Mouse (Mus musculus) gastrocnemius, adult 2 months (tissue): ENCODE results near the gene Gm14418. TPM values are rescaled to one million over a fixed set of nuclear protein-coding genes. Genes with fewer than 3 reads are reported as not detected.
"Not testable (repeated sequence)": the region's sequence is repeated elsewhere in the genome, so short reads cannot be mapped to it uniquely, and the experiment has no call there.

Experiments
- DNase-seq: peaks from one replicate; pipeline ENCODE4 v3.0.0; 2022
- H3K27ac ChIP-seq: fragments of 200-600 bp; 2 replicates; pipeline ENCODE4 v1.8.1; 2022; ENCODE audit warnings: mild to moderate bottlenecking
- H3K4me3 ChIP-seq: fragments of 200-600 bp; 2 replicates; pipeline ENCODE4 v1.8.1; 2022; ENCODE audit warnings: mild to moderate bottlenecking, moderate library complexity
- intact Hi-C: fragments of 180-260 bp; cut with DNase I; formaldehyde crosslinking; loops from one replicate; pipeline ENCODE4 v1.15.1; 2025
- long read RNA-seq, 2 experiments: library from polyadenylated mRNA; stranded (forward); transcript quantifications; one replicate each; pipeline ENCODE4 v2.0.0; 2021
- total RNA-seq, 2 experiments: library from RNA; stranded (reverse); gene quantifications; 2 replicates each; pipeline ENCODE4 v1.2.3; 2021

Gene Gm14418
- 10 to 100 TPM; 12.6 TPM for total RNA-seq
- long read RNA-seq, experiment 1, partial matches to known transcripts = 0 of 5 reads
- long read RNA-seq, experiment 1, other reads (novel, unspliced or antisense) = 3 of 5 reads
- long read RNA-seq, experiment 2, partial matches to known transcripts = 0 of 3 reads
- long read RNA-seq, experiment 2, other reads (novel, unspliced or antisense) = 3 of 3 reads

DNA sequence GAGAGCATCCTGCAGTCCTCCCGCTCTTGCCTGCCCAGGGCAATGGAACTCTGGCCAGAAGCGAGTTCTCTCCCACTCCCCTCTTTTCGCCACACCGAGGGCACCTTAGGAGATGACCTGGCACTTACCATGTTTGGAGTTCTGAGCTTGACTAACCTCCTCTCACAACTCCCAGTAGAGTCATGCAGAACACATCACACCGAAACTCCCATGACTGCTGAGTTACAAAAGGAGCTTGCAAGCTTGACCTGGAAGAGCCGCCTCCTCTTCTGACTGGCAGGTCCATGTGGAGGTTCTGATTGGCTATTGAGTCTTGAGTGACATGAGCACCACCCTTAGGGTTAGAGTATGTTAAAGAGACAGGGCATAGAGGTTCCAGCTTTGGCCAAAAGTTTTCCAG, at the start of gene Gm14418:
TSS of gene Gm14418 (minus strand) at position 225 of the 400 bp plus-strand sequence.
- peak within 1 kb of the TSS; percentile 60 for H3K4me3 ChIP-seq
- H3K27ac ChIP-seq, intact Hi-C loops, DNase-seq: not testable (repeated sequence)

Other genes with a start within 250 kb of the Gm14418 start
- 10 to 100 TPM; 13.3 to 16.9 TPM for gene Gm14410, start 191.9 kb downstream of the Gm14418 start, total RNA-seq
- 1 to 10 TPM in 1 of 2 experiments, under 1 TPM in 1; 0.67 to 1.2 TPM for gene Gm14409, start 131.3 kb downstream of the Gm14418 start, total RNA-seq
- 1 to 10 TPM; 1.3 to 1.6 TPM for gene Gm14412, start 74.0 kb downstream of the Gm14418 start, total RNA-seq
- 10 to 100 TPM; 44.8 to 49.3 TPM for gene Zfp970, start 66.4 kb upstream of the Gm14418 start, total RNA-seq
- 10 to 100 TPM; 27.6 to 42.9 TPM for gene Gm14403, start 99.9 kb upstream of the Gm14418 start, total RNA-seq
- under 1 TPM in 1 of 2 experiments, not detected in 1; 0.20 TPM for gene Gm14406, start 179.9 kb upstream of the Gm14418 start, total RNA-seq